Mouse (Mus musculus) thymus, adult 2 months (tissue): ENCODE measurements around the gene Lrrc71. TPM values are rescaled to one million over a fixed set of nuclear protein-coding genes. Genes with fewer than 3 reads are reported as not detected.

ENCODE experiments used
- DNase-seq: peaks from one replicate; pipeline ENCODE4 v3.0.0; 2021
- H3K27ac ChIP-seq: fragments of 200-500 bp; 2 replicates; pipeline ENCODE4 v1.5.1; 2012; ENCODE audit warnings: low read length, control low read depth; ENCODE audit not compliant: control insufficient read depth, insufficient read depth
- H3K27me3 ChIP-seq: fragments of 200-500 bp; 2 replicates; pipeline ENCODE4 v1.6.1; 2012; ENCODE audit warnings: mild to moderate bottlenecking, low read length, moderate library complexity, mixed read lengths; ENCODE audit not compliant: control insufficient read depth, insufficient read depth
- H3K36me3 ChIP-seq: fragments of 200-500 bp; 2 replicates; pipeline ENCODE4 v1.6.1; 2012; ENCODE audit warnings: mild to moderate bottlenecking, low read length, moderate library complexity; ENCODE audit not compliant: control insufficient read depth, insufficient read depth
- H3K4me1 ChIP-seq: fragments of 200-500 bp; replicated peaks from 2 replicates; pipeline ENCODE4 v1.6.1; 2012; ENCODE audit warnings: low read length; ENCODE audit not compliant: control insufficient read depth, insufficient read depth
- H3K4me3 ChIP-seq: fragments of 200-500 bp; 2 replicates; pipeline ENCODE4 v1.5.1; 2012; ENCODE audit warnings: mild to moderate bottlenecking, low read length, control low read depth, moderate library complexity; ENCODE audit not compliant: control insufficient read depth, insufficient read depth
- CTCF ChIP-seq: fragments of 200-500 bp; IDR thresholded peaks from 2 replicates; pipeline ENCODE4 v1.5.1; 2012; ENCODE audit warnings: mild to moderate bottlenecking, control low read depth, low read length, moderate library complexity, borderline replicate concordance; ENCODE audit not compliant: control insufficient read depth, poor library complexity, insufficient read depth; ENCODE audit errors: extremely low read depth
- POLR2A ChIP-seq: fragments of 200-500 bp; IDR thresholded peaks from 2 replicates; pipeline ENCODE4 v1.6.1; 2012; ENCODE audit warnings: mild to moderate bottlenecking, low read length, control low read depth, moderate library complexity; ENCODE audit not compliant: control insufficient read depth, poor library complexity, insufficient read depth; ENCODE audit errors: extremely low read depth
- WGBS: fragments of 180-500 bp; shearing (Covaris S2); methylation state at CpG from one replicate; pipeline ENCODE4 v1.1.7; 2018; 5-methylcytosine and 5-hydroxymethylcytosine counted together
- polyA plus RNA-seq: library from polyadenylated mRNA; depleted of rRNA; stranded (reverse); fragments of >200 nt; gene quantifications from 2 replicates; pipeline ENCODE4 v1.2.3, GENCODE M21; 2012; rRNA removed

Lrrc71 gene
- polyA plus RNA-seq, 1 experiment, result 0.39 TPM

GRCm38 (mm10) chr3:87728696-87729095 lies 19.7 kb downstream of the Lrrc71 start:
- TF ChIP-seq POLR2A, result no peak
- TF ChIP-seq CTCF, result no peak
- no peak for DNase-seq
- Histone ChIP-seq H3K27ac (no peak overlapping the region), H3K4me1 (no peaks in the 10 kb centered on the region), H3K27me3 (no peaks in the 10 kb centered on the region), H3K36me3 (peaks cover 10% of the 10 kb centered on the region), H3K4me3 (no peak overlapping the region)
- WGBS, result 96% methylated on average over 6 of the region's 6 CpGs

DNA sequence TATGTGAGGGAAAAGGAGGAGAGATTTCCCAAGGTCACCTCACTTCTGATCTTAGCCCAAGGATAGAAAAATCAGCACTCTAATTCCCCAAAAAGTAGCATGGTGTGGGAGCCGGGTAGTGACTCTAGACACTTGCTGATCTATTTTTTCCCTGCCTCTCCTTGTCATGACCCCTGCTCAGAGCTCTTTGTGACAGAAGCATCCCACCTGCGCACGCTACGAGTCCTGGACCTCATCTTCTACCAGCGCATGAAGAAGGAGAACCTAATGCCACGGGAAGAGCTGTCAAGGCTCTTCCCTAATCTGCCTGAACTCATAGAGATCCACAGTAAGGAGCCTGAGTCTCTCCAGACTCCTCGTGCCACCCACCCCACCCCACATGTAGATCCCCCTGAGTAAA lies 22.2 kb downstream of the Lrrc71 start:
- 96% methylated on average over 7 of the region's 7 CpGs for WGBS
- no peak for DNase-seq
- no peak overlapping the region for H3K4me3 ChIP-seq
- H3K27me3 ChIP-seq, result no peaks in the 10 kb centered on the region
- peaks cover 10% of the 10 kb centered on the region for H3K36me3 ChIP-seq
- H3K4me1 ChIP-seq, result no peaks in the 10 kb centered on the region
- no peak overlapping the region for H3K27ac ChIP-seq
- no peak for TF ChIP-seq POLR2A
- TF ChIP-seq CTCF, result no peak

DNA sequence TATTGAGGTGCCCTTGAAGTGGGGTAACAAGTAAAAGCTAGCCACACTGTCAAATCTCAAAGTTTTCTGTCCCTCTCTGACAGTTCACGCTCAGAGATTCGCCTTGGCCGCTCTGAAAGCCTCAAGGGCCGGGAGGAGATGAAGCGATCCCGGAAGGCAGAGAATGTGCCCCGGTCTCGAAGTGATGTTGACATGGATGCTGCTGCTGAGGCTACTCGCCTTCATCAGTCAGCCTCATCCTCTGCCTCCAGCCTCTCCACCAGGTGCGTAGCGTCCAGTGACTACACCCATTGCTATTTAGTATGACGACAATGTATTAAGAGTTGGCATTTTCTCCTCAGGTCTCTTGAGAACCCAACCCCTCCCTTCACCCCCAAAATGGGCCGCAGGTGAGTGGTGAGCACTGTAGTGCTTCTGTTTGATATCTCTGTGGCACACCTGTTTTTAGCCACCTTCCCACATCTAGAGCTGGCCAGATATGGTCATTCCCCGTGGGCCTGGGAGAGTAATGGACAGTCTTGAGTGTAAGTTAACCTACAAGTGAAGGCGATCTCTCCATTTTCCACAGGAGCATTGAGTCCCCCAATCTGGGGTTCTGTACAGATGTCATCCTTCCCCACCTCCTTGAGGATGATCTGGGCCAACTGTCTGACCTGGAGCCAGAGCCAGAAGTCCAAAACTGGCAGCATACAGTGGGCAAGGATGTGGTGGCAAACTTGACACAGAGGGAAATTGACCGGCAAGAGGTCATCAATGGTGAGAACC lies 22.8 kb downstream of the Lrrc71 start:
- peaks cover 10% of the 10 kb centered on the region for H3K36me3 ChIP-seq
- H3K4me3 ChIP-seq, result no peak overlapping the region
- no peak overlapping the region for H3K27ac ChIP-seq
- H3K27me3 ChIP-seq, result no peaks in the 10 kb centered on the region
- 98% methylated on average over 16 of the region's 16 CpGs for WGBS
- DNase-seq, result no peak
- TF ChIP-seq POLR2A, result no peak
- no peak for TF ChIP-seq CTCF
- no peaks in the 10 kb centered on the region for H3K4me1 ChIP-seq

DNA sequence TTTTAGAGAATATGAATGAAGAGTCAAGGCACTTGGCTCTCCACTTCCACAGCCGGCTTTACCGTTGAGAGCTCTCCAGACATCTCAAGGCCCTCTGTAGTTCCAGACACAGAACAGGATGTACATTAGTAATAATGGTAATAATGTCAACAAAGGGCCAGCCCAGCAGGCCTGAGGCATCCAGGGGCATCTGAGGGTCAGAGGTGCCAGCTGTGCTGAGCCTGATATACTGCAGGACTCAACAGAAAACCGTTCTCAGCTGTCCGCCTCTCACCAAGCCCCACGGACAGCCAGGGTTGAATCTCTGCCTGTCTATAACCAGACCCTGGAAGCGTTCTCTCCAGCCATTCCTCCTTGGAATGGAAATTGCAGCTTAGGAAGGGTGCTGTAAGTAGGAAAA lies 23.9 kb downstream of the Lrrc71 start:
- DNase-seq, result no peak
- Histone ChIP-seq H3K27ac (no peak overlapping the region), H3K27me3 (no peaks in the 10 kb centered on the region), H3K4me3 (no peak overlapping the region), H3K4me1 (no peaks in the 10 kb centered on the region), H3K36me3 (peaks cover 10% of the 10 kb centered on the region)
- 96% methylated on average over 6 of the region's 6 CpGs for WGBS
- TF ChIP-seq POLR2A (no peak), CTCF (no peak)

- peaks cover 7% of the 10 kb centered on the region; the same call in 1 of the 2 replicates for H3K36me3 ChIP-seq
- no peak for TF ChIP-seq CTCF
- TF ChIP-seq POLR2A, result no peak
- 61% methylated on average over 2 of the region's 2 CpGs for WGBS
These were observed 29.9 kb downstream of the Lrrc71 start for GRCm38 (mm10) chr3:87718525-87718924.

More at GRCm38 (mm10) chr3:87718525-87718924, 29.9 kb downstream of the Lrrc71 start:
- DNase-seq, result no peak
- Histone ChIP-seq H3K27ac (no peak overlapping the region), H3K4me1 (no peaks in the 10 kb centered on the region), H3K4me3 (no peak overlapping the region), H3K27me3 (no peaks in the 10 kb centered on the region)

Other genes with a start within 250 kb of the Lrrc71 start
- gene Etv3, start 223.2 kb downstream of the Lrrc71 start, polyA plus RNA-seq, result 38.4 and 40.9 TPM in 2 replicates
- 32.1 and 37.0 TPM in 2 replicates for gene Arhgef11, start 131.1 kb downstream of the Lrrc71 start, polyA plus RNA-seq
- gene Ntrk1, start 46.5 kb upstream of the Lrrc71 start, polyA plus RNA-seq, result 0.67 and 0.89 TPM in 2 replicates
- 0.58 and 0.64 TPM in 2 replicates for gene Insrr, start 48.3 kb upstream of the Lrrc71 start, polyA plus RNA-seq
- gene Pear1, start 75.7 kb upstream of the Lrrc71 start, polyA plus RNA-seq, result 17.5 and 19.8 TPM in 2 replicates
- gene Sh2d2a, start 98.1 kb upstream of the Lrrc71 start, polyA plus RNA-seq, result 179 and 180 TPM in 2 replicates
- gene Prcc, start 137.0 kb upstream of the Lrrc71 start, polyA plus RNA-seq, result 54.5 and 60.0 TPM in 2 replicates
- gene Hdgf, start 157.7 kb upstream of the Lrrc71 start, polyA plus RNA-seq, result 112 and 136 TPM in 2 replicates
- 60.5 and 72.4 TPM in 2 replicates for gene Mrpl24, start 170.9 kb upstream of the Lrrc71 start, polyA plus RNA-seq
- gene Isg20l2, start 181.7 kb upstream of the Lrrc71 start, polyA plus RNA-seq, result 31.6 and 40.8 TPM in 2 replicates
- 68.0 and 75.4 TPM in 2 replicates for gene Rrnad1, start 182.1 kb upstream of the Lrrc71 start, polyA plus RNA-seq
- gene Crabp2, start 200.0 kb upstream of the Lrrc71 start, polyA plus RNA-seq, result 1.6 and 2.3 TPM in 2 replicates
- gene Nes, start 222.5 kb upstream of the Lrrc71 start, polyA plus RNA-seq, result 1.1 and 1.3 TPM in 2 replicates